Mouse (Mus musculus) CH12.LX (cell line): Measurements from ENCODE around the gene Lmtk2. TPM values are rescaled to one million over a fixed set of nuclear protein-coding genes. Genes with fewer than 3 reads are reported as not detected.
A peak's percentile ranks its signal among the peaks of the same experiment; 100 is the strongest.

Experiments
- DNase-seq: peaks from one replicate; pipeline ENCODE4 v3.0.0-alpha.2; 2013; ENCODE audit errors: extremely low read depth
- H3K27ac ChIP-seq: 2 replicates; pipeline ENCODE4 v1.5.1; 2012; ENCODE audit warnings: low read depth, mild to moderate bottlenecking, control low read depth, moderate library complexity; ENCODE audit not compliant: insufficient read depth
- H3K27me3 ChIP-seq: replicated peaks from 2 replicates; pipeline ENCODE3; 2012; ENCODE audit warnings: inconsistent platforms
- H3K36me3 ChIP-seq, 2 experiments: replicated peaks in 1 of 2; 2 replicates each; pipeline versions ENCODE3 to v1.6.1; 2012; ENCODE audit warnings: inconsistent platforms in 1 of 2, low read length in 1 of 2, mild to moderate bottlenecking in 1 of 2, mixed read lengths in 1 of 2, moderate library complexity in 1 of 2; ENCODE audit not compliant: control insufficient read depth in 1 of 2, insufficient read depth in 1 of 2
- H3K4me1 ChIP-seq, 2 experiments: 2 replicates each; pipeline ENCODE4 v1.6.1; 2012; ENCODE audit warnings: inconsistent platforms in 1 of 2, moderate library complexity in 1 of 2; ENCODE audit not compliant: insufficient read depth in 2 of 2, control insufficient read depth in 1 of 2
- H3K4me2 ChIP-seq: 2 replicates; pipeline ENCODE4 v1.6.1; 2012; ENCODE audit warnings: low read depth, mild to moderate bottlenecking, control low read depth; ENCODE audit not compliant: poor library complexity, insufficient read depth, severe bottlenecking
- H3K4me3 ChIP-seq, 3 experiments: fragments of 150-350 bp in 1 of 3; sonication (generic) in 1 of 3; replicated peaks in 1 of 3; 2 replicates each; pipeline versions ENCODE3 to v1.5.1; 2011 to 2012; ENCODE audit warnings: low read depth in 2 of 3, low read length in 2 of 3, mild to moderate bottlenecking in 2 of 3, moderate library complexity in 2 of 3, control low read depth in 1 of 3, improper control_type of control experiment in 1 of 3, inconsistent platforms in 1 of 3, mixed read lengths in 1 of 3; ENCODE audit not compliant: poor library complexity in 1 of 3
- H3K79me2 ChIP-seq: replicated peaks from 2 replicates; pipeline ENCODE4 v1.6.1; 2012; ENCODE audit warnings: mild to moderate bottlenecking, moderate library complexity; ENCODE audit not compliant: control insufficient read depth, poor library complexity, insufficient read depth, severe bottlenecking; ENCODE audit errors: extremely low read depth
- H3K9ac ChIP-seq: 2 replicates; pipeline ENCODE4 v1.6.1; 2012; ENCODE audit warnings: low read depth, mild to moderate bottlenecking, control low read depth, moderate library complexity; ENCODE audit not compliant: insufficient read depth
- H3K9me3 ChIP-seq: replicated peaks from 2 replicates; pipeline ENCODE3; 2012; ENCODE audit warnings: low read length, inconsistent platforms, mixed read lengths
- BHLHE40 ChIP-seq: IDR thresholded peaks from 2 replicates; pipeline ENCODE4 v1.6.1; 2011; ENCODE audit warnings: mild to moderate bottlenecking, low read depth, low read length, improper control_type of control experiment
- CHD1 ChIP-seq: IDR thresholded peaks from 2 replicates; pipeline ENCODE4 v1.6.1; 2012; ENCODE audit warnings: low read depth, low read length, improper control_type of control experiment, inconsistent platforms
- CTCF ChIP-seq, 2 experiments: IDR thresholded peaks in 1 of 2; conservative IDR thresholded peaks in 1 of 2; 2 replicates each; pipeline ENCODE4 v1.5.1; 2011 to 2012; ENCODE audit warnings: low read depth in 2 of 2, low read length in 2 of 2, improper control_type of control experiment in 1 of 2, inconsistent platforms in 1 of 2, mild to moderate bottlenecking in 1 of 2, moderate library complexity in 1 of 2
- ELF1 ChIP-seq: IDR thresholded peaks from 2 replicates; pipeline ENCODE4 v1.6.1; 2014; ENCODE audit warnings: low read depth, mild to moderate bottlenecking, inconsistent platforms, low read length, improper control_type of control experiment
- EP300 ChIP-seq: IDR thresholded peaks from 2 replicates; pipeline ENCODE4 v1.6.1; 2011; ENCODE audit warnings: low read length, improper control_type of control experiment
- ETS1 ChIP-seq: conservative IDR thresholded peaks from 2 replicates; pipeline ENCODE4 v1.6.1; 2012; ENCODE audit warnings: low read depth, mild to moderate bottlenecking, inconsistent platforms, low read length, improper control_type of control experiment, moderate library complexity
- HCFC1 ChIP-seq: IDR thresholded peaks from 2 replicates; pipeline ENCODE4 v1.6.1; 2012; ENCODE audit warnings: low read depth, mild to moderate bottlenecking, inconsistent platforms, low read length, improper control_type of control experiment
- IRF4 ChIP-seq: IDR thresholded peaks from 2 replicates; pipeline ENCODE4 v1.6.1; 2014; ENCODE audit warnings: low read depth, mild to moderate bottlenecking, inconsistent platforms, low read length, improper control_type of control experiment
- JUND ChIP-seq: conservative IDR thresholded peaks from 2 replicates; pipeline ENCODE4 v1.6.1; 2011; ENCODE audit warnings: low read depth, low read length, improper control_type of control experiment
- KAT2A ChIP-seq: IDR thresholded peaks from 2 replicates; pipeline ENCODE4 v1.6.1; 2012; ENCODE audit warnings: low read length, improper control_type of control experiment, inconsistent platforms; ENCODE audit not compliant: insufficient replicate concordance
- MAFK ChIP-seq: IDR thresholded peaks from 2 replicates; pipeline ENCODE4 v1.6.1; 2011; ENCODE audit warnings: low read length, improper control_type of control experiment; ENCODE audit not compliant: insufficient replicate concordance
- MAZ ChIP-seq: IDR thresholded peaks from 2 replicates; pipeline ENCODE4 v1.6.1; 2012; ENCODE audit warnings: low read depth, mild to moderate bottlenecking, inconsistent platforms, low read length, improper control_type of control experiment, moderate library complexity
- MEF2A ChIP-seq: IDR thresholded peaks from 2 replicates; pipeline ENCODE4 v1.6.1; 2014; ENCODE audit warnings: low read depth, mild to moderate bottlenecking, inconsistent platforms, low read length, improper control_type of control experiment, borderline replicate concordance
- MYC ChIP-seq: IDR thresholded peaks from 2 replicates; pipeline ENCODE4 v1.6.1; 2011; ENCODE audit warnings: low read depth, mild to moderate bottlenecking, improper control_type of control experiment, low read length
- NELFE ChIP-seq: IDR thresholded peaks from 2 replicates; pipeline ENCODE4 v1.6.1; 2011; ENCODE audit warnings: low read depth, low read length, improper control_type of control experiment
- NRF1 ChIP-seq: IDR thresholded peaks from 2 replicates; pipeline ENCODE4 v1.6.1; 2014; ENCODE audit warnings: low read depth, mild to moderate bottlenecking, inconsistent platforms, low read length, improper control_type of control experiment, moderate library complexity
- POLR2A ChIP-seq: IDR thresholded peaks from 2 replicates; pipeline ENCODE4 v1.6.1; 2011; ENCODE audit warnings: low read depth, mild to moderate bottlenecking, improper control_type of control experiment, low read length
- POLR2AphosphoS2 ChIP-seq: IDR thresholded peaks from 2 replicates; pipeline ENCODE4 v1.6.1; 2011; ENCODE audit warnings: low read depth, low read length, improper control_type of control experiment
- RCOR1 ChIP-seq: conservative IDR thresholded peaks from 2 replicates; pipeline ENCODE4 v1.6.1; 2012; ENCODE audit warnings: low read depth, mild to moderate bottlenecking, inconsistent platforms, low read length, improper control_type of control experiment
- SIN3A ChIP-seq: IDR thresholded peaks from 2 replicates; pipeline ENCODE4 v1.6.1; 2012; ENCODE audit warnings: low read length, improper control_type of control experiment, inconsistent platforms
- SMC3 ChIP-seq: IDR thresholded peaks from 2 replicates; pipeline ENCODE4 v1.6.1; 2011; ENCODE audit warnings: low read depth, low read length, improper control_type of control experiment
- TCF12 ChIP-seq: IDR thresholded peaks from 2 replicates; pipeline ENCODE4 v1.6.1; 2014; ENCODE audit warnings: low read depth, mild to moderate bottlenecking, inconsistent platforms, low read length, improper control_type of control experiment
- USF2 ChIP-seq: conservative IDR thresholded peaks from 2 replicates; pipeline ENCODE4 v1.6.1; 2011; ENCODE audit warnings: low read depth, low read length, improper control_type of control experiment
- ZC3H11A ChIP-seq: IDR thresholded peaks from 2 replicates; pipeline ENCODE4 v1.6.1; 2012; ENCODE audit warnings: low read depth, mild to moderate bottlenecking, inconsistent platforms, low read length, improper control_type of control experiment
- ZNF384 ChIP-seq: IDR thresholded peaks from 2 replicates; pipeline ENCODE4 v1.6.1; 2012; ENCODE audit warnings: low read depth, low read length, improper control_type of control experiment, inconsistent platforms
- dilution Hi-C: fragments of 300-500 bp; cut with MboI; formaldehyde crosslinking; loops from 2 replicates; pipeline ENCODE4 v1.14.3; 2020; ENCODE audit warnings: low sequenced_read_pairs; ENCODE audit not compliant: extremely low pct_unique_long_range_greater_than_20kb, extremely low pct_ligation_motif_present
- in situ Hi-C: fragments of 300-500 bp; cut with MboI; formaldehyde crosslinking; loops from 3 replicates; pipeline ENCODE4 v1.14.3; 2019; ENCODE audit warnings: low sequenced_read_pairs, low pct_ligation_motif_present, low pct_unique_long_range_greater_than_20kb, mixed read lengths
- polyA plus RNA-seq: library from polyadenylated mRNA; unstranded; fragments of >175 nt; gene quantifications from 2 replicates; pipeline ENCODE4 v1.2.1, GENCODE M21; 2012; ENCODE audit warnings: low read depth; ENCODE audit not compliant: insufficient read length
- total RNA-seq, 2 experiments: library from RNA; depleted of rRNA; stranded (reverse); fragments of 300-350 nt in 1 of 2; fragments of >200 nt in 1 of 2; gene quantifications; 2 replicates each; pipeline ENCODE4 v1.2.3; 2012 to 2014

Gene Lmtk2
- total and polyA plus RNA-seq, 3 experiments: 5.1 to 10.1 (median 5.7) TPM

GRCm38 (mm10) chr5:144112574-144113438 lies 12.6 kb downstream of the Lmtk2 start:
- Histone ChIP-seq H3K36me3 (peaks cover 0 to 27% of the 10 kb centered on the region in 2 experiments), H3K4me2 (no peak overlapping the region), H3K79me2 (no peaks in the 10 kb centered on the region), H3K9me3 (no peaks in the 10 kb centered on the region), H3K9ac (no peak overlapping the region), H3K27me3 (no peaks in the 10 kb centered on the region), H3K4me3 (no peak overlapping the region), H3K4me1 (peaks cover 7 to 44% of the 10 kb centered on the region in 2 experiments), H3K27ac (no peak overlapping the region)
- in situ Hi-C loops (no loop called here), dilution Hi-C loops (no loop called here)
- peak; percentile 44 for DNase-seq
- TF ChIP-seq CHD1 (no peak), EP300 (peak; percentile 43; the same call in 1 of the 2 replicates), CTCF (conservative IDR thresholded peaks at IDR 0.05 in 1 of 2, IDR thresholded peaks at IDR 0.05 in 1 of 2; ENCODE audit: low read depth in 2 of 2, low read length in 2 of 2) (no peak), MAFK (no peak), SMC3 (no peak), TCF12 (no peak), HCFC1 (no peak), MEF2A (0 out of 2 replicates have a peak, but pooled peaks have one; percentile 18), ELF1 (no peak), POLR2AphosphoS2 (no peak), BHLHE40 (no peak), KAT2A (no peak), RCOR1 (no peak), MAZ (no peak), IRF4 (no peak), ETS1 (peak; percentile 30; the same call in 1 of the 2 replicates), JUND (no peak)

- Histone ChIP-seq H3K79me2 (no peaks in the 10 kb centered on the region), H3K27me3 (no peaks in the 10 kb centered on the region), H3K27ac (no peak overlapping the region), H3K9ac (no peak overlapping the region), H3K9me3 (no peaks in the 10 kb centered on the region), H3K4me1 (peaks cover 7 to 45% of the 10 kb centered on the region in 2 experiments), H3K36me3 (peaks cover 0 to 23% of the 10 kb centered on the region in 2 experiments), H3K4me3 (no peak overlapping the region), H3K4me2 (no peak overlapping the region)
- dilution Hi-C loops: no loop called here
- TF ChIP-seq ZNF384: no peak
- TF ChIP-seq MAZ: no peak
- TF ChIP-seq SIN3A: no peak
- no peak for TF ChIP-seq EP300
- TF ChIP-seq MEF2A: no peak
- TF ChIP-seq USF2: no peak
- no peak for TF ChIP-seq JUND
- no peak for TF ChIP-seq MYC
- no peak for TF ChIP-seq POLR2A
- no peak for TF ChIP-seq NELFE
- no peak for TF ChIP-seq ZC3H11A
- no peak for TF ChIP-seq IRF4
- no peak for TF ChIP-seq ELF1
- no peak for TF ChIP-seq NRF1
- no peak for TF ChIP-seq SMC3
- in situ Hi-C loops: no loop called here
- DNase-seq: no peak
Measured at GRCm38 (mm10) chr5:144114068-144114467, 13.8 kb downstream of the Lmtk2 start.
